Mouse (Mus musculus) hematopoietic stem cell, adult 5-6 weeks (primary cell): ENCODE measurements at regions not wholly inside any gene's neighbourhood (a gene's known extent, or its start where the extent isn't known, plus 50 kb on each side); places are given as distances from the start of the nearest gene placed in this dataset.

ENCODE experiments used
- ATAC-seq, 2 experiments: fragments of 125-278 bp in 1 of 2; replicated peaks in 1 of 2; 2 replicates each; pipeline ENCODE4 v1.8.0; 2016 to 2017; ENCODE audit warnings: inconsistent platforms in 2 of 2, mild to moderate bottlenecking in 2 of 2, moderate number of reproducible peaks in 2 of 2, low read depth in 1 of 2, moderate TSS enrichment in 1 of 2; ENCODE audit not compliant: low FRiP score in 2 of 2, poor library complexity in 2 of 2, severe bottlenecking in 2 of 2, insufficient read depth in 1 of 2, low TSS enrichment in 1 of 2

DNA sequence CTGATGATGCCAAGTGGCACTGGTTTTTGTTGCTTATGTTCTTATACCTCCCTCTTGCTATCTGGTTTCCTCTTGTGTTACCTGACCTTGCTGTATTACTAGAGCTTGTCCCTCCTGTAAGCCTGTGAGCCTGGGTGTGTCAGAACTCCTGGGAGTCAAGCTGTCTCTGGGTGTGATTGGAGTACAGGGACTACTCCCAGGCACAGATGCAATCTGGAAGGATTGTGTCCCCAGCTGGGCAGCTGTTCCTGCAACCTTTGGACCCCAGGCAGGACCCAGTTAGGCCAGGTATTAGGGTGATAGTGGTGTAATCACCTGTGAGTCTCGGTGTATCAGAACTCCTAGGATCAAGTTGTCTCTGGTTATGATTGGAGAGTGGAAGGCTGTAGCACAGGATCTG lies 97.4 kb upstream of the Dock11 start:
- ATAC-seq, result no peak

DNA sequence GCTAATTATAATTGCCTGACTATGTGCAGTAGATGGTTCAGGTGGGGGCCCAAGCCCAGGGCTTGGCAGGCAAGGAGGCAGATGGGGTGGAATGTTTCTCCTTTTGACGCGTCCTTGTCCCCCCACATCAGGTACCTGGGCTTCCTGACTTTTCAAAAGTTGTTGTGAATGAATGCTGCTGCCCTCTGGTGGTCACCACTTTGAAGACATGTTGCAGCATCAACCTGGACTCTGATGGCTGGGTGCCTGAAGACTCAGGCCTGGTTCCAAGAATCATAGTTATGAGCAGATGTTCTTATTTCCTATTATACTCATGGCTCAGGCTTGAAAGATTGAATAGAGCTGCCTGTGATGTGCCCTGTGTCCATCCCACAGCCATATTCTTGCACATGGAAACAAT lies 75.4 kb upstream of the Dock11 start:
- ATAC-seq, result no peak

DNA sequence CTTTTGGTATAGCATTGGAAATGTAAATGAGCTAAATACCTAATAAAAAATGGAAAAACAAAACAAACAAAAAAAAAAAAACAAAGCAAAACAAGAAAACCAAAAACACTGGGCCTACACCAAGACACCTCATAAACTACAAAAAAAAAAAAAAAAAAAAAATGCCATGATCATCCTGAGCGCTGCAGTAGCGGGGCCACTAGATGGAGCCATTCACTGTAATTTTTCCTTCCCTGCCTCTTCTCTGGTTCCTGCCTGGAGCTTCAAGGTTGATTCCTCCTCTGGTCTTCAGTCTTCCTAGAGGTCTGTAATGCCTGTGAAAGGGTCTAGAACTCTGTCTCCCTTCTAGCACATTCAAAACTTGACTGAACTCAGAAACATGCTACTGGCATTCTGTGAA lies 54.2 kb upstream of the Dock11 start:
- ATAC-seq, result peak; percentile 42 to 62; a peak in 1 of 4 replicates

DNA sequence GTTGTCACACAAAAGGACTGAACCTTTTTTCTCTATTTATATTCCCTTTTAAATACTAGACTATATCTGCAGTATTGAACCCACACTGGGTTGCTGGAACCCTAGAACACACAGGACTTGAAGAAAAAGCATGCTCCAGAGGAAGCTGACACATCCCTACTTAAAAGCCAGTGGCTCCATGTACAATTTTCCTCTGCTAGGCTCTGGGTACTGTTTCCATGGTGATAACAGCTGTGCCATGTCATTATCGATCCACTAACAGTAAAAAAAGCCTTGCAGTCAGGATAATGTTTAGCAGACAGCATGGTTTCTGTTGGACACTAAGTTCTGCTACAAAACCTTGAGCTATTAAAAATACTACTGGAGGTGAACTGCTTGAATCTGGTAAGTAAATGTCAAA lies 50.6 kb upstream of the Dock11 start:
- ATAC-seq, result no peak
